Mouse (Mus musculus) brain, embryonic 14.5 days (tissue): Measurements from ENCODE around the gene Klhdc7b.

Experiments
- CTCF ChIP-seq: fragments of 200-500 bp; IDR thresholded peaks from 2 replicates; pipeline ENCODE4 v1.5.1; 2012; ENCODE audit warnings: inconsistent platforms, mild to moderate bottlenecking, moderate library complexity, borderline replicate concordance; ENCODE audit not compliant: insufficient read depth, insufficient read length; ENCODE audit errors: extremely low read depth
- POLR2A ChIP-seq: fragments of 200-500 bp; IDR thresholded peaks from 2 replicates; pipeline ENCODE4 v1.6.1; 2012; ENCODE audit warnings: mild to moderate bottlenecking, inconsistent platforms, borderline replicate concordance; ENCODE audit not compliant: poor library complexity, insufficient read depth, insufficient read length, severe bottlenecking; ENCODE audit errors: extremely low read depth

DNA sequence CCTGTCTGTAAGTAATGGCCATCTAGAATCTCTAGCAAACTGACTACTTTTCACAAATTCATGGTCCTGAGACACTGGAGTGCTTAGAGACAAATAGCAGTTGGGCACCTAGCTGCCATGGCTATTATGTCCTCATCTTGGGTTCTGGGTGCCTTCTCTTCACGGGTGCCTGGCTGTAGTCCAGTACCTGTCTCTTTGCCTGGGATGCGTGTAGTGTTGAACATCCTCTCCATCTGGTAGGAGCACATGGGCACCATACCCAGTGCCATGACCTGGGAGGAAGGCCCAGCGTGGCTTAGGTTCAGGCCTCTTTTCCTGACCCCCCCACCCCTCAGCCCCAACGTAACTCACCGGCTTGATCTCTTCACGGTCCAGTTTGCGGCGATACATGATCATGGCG lies 37.2 kb downstream of the Klhdc7b start:
- no peak for TF ChIP-seq CTCF
- no peak for TF ChIP-seq POLR2A
